Mouse (Mus musculus) CD4-positive, CD25-positive, alpha-beta regulatory T cell, adult 4 months (primary cell): ENCODE measurements around the gene Efcab6. TPM values are rescaled to one million over a fixed set of nuclear protein-coding genes. Genes with fewer than 3 reads are reported as not detected.

Source experiments
- ATAC-seq: one replicate; pipeline ENCODE4 v1.8.0; 2017
- polyA plus RNA-seq, 2 experiments: library from polyadenylated mRNA; unstranded; fragments of 100-300 nt; shearing (Covaris generic); gene quantifications; one replicate each; pipeline ENCODE4 v1.2.1; 2017

Efcab6 gene
- polyA plus RNA-seq, 2 experiments from 2014 or later = not detected

- no peak for ATAC-seq
These were observed 9.1 kb downstream of the Efcab6 start for GRCm38 (mm10) chr15:84056083-84056482.

GRCm38 (mm10) chr15:84053859-84054258, 11.3 kb downstream of the Efcab6 start:
- ATAC-seq = no peak

GRCm38 (mm10) chr15:84053240-84053639, 11.9 kb downstream of the Efcab6 start:
- ATAC-seq = no peak

- ATAC-seq = no peak
These were observed 12.8 kb downstream of the Efcab6 start for GRCm38 (mm10) chr15:84052390-84052789.

GRCm38 (mm10) chr15:84049570-84049969, 15.6 kb downstream of the Efcab6 start:
- ATAC-seq = no peak

- ATAC-seq = no peak
These were observed 19.6 kb downstream of the Efcab6 start for GRCm38 (mm10) chr15:84045562-84045961.

GRCm38 (mm10) chr15:84037067-84037466, 28.1 kb downstream of the Efcab6 start:
- ATAC-seq = no peak

- no peak for ATAC-seq
These were observed 39.5 kb downstream of the Efcab6 start for GRCm38 (mm10) chr15:84025651-84026050.

GRCm38 (mm10) chr15:84024851-84025250, 40.3 kb downstream of the Efcab6 start:
- no peak for ATAC-seq

- ATAC-seq = no peak
These were observed 55.7 kb downstream of the Efcab6 start for GRCm38 (mm10) chr15:84009366-84010083.

- ATAC-seq = no peak
These were observed 60.9 kb downstream of the Efcab6 start for GRCm38 (mm10) chr15:84004306-84004705.

- ATAC-seq = no peak
These were observed 66.1 kb downstream of the Efcab6 start for GRCm38 (mm10) chr15:83999071-83999470.

- no peak for ATAC-seq
These were observed 66.6 kb downstream of the Efcab6 start for GRCm38 (mm10) chr15:83998586-83998985.

- ATAC-seq = no peak
These were observed 67.1 kb downstream of the Efcab6 start for GRCm38 (mm10) chr15:83998115-83998514.

GRCm38 (mm10) chr15:83997550-83997949, 67.6 kb downstream of the Efcab6 start:
- ATAC-seq = no peak

- ATAC-seq = no peak
These were observed 68.3 kb downstream of the Efcab6 start for GRCm38 (mm10) chr15:83996864-83997263.

- ATAC-seq = no peak
These were observed 73.0 kb downstream of the Efcab6 start for GRCm38 (mm10) chr15:83992191-83992590.

- no peak for ATAC-seq
These were observed 73.7 kb downstream of the Efcab6 start for GRCm38 (mm10) chr15:83991461-83991860.

- no peak for ATAC-seq
These were observed 75.9 kb downstream of the Efcab6 start for GRCm38 (mm10) chr15:83989241-83989640.

GRCm38 (mm10) chr15:83988087-83988486, 77.1 kb downstream of the Efcab6 start:
- ATAC-seq = no peak

- no peak for ATAC-seq
These were observed 82.8 kb downstream of the Efcab6 start for GRCm38 (mm10) chr15:83982186-83982936.

GRCm38 (mm10) chr15:83978865-83979264, 86.3 kb downstream of the Efcab6 start:
- ATAC-seq = no peak

GRCm38 (mm10) chr15:83977108-83977507, 88.1 kb downstream of the Efcab6 start:
- ATAC-seq = no peak

- no peak for ATAC-seq
These were observed 93.0 kb downstream of the Efcab6 start for GRCm38 (mm10) chr15:83972206-83972605.
